Mouse (Mus musculus): ENCODE data around the gene Dok5.

- TF ChIP-seq CTCF (IDR thresholded peaks at IDR 0.05; ENCODE audit: low read depth) (no peak), EP300 (optimal IDR thresholded peaks at IDR 0.05) (no peak)
Measured at GRCm38 (mm10) chr2:170816302-170816701, 84.7 kb downstream of the Dok5 start.
